Mouse (Mus musculus) MEL (cell line): ENCODE results near the gene Higd2a. TPM values are rescaled to one million over a fixed set of nuclear protein-coding genes. Genes with fewer than 3 reads are reported as not detected.

Experiments
- DNase-seq: peaks from one replicate; pipeline ENCODE4 v3.0.0; 2011; ENCODE audit warnings: low read depth, low spot score
- H3K27ac ChIP-seq: 2 replicates; pipeline ENCODE4 v1.5.1; 2012; ENCODE audit warnings: low read depth, mild to moderate bottlenecking, control low read depth, low read length, moderate library complexity; ENCODE audit not compliant: control insufficient read depth
- H3K27me3 ChIP-seq, 2 experiments: fragments of 150-350 bp in 1 of 2; sonication (generic) in 1 of 2; 2 replicates each; pipeline ENCODE4 v1.6.1; 2012; ENCODE audit warnings: low read length in 2 of 2, mild to moderate bottlenecking in 2 of 2, improper control_type of control experiment in 1 of 2, moderate library complexity in 1 of 2; ENCODE audit not compliant: insufficient read depth in 2 of 2, control insufficient read depth in 1 of 2
- H3K36me3 ChIP-seq, 2 experiments: 2 replicates each; pipeline ENCODE4 v1.6.1; 2012 to 2014; ENCODE audit warnings: low read length in 2 of 2, improper control_type of control experiment in 1 of 2, inconsistent platforms in 1 of 2, mild to moderate bottlenecking in 1 of 2; ENCODE audit not compliant: insufficient read depth in 2 of 2, control insufficient read depth in 1 of 2
- H3K4me1 ChIP-seq, 2 experiments: fragments of 150-350 bp in 1 of 2; sonication (generic) in 1 of 2; 2 replicates each; pipeline ENCODE4 v1.6.1; 2012; ENCODE audit warnings: low read length in 2 of 2, improper control_type of control experiment in 1 of 2, mild to moderate bottlenecking in 1 of 2; ENCODE audit not compliant: insufficient read depth in 2 of 2, control insufficient read depth in 1 of 2
- H3K4me3 ChIP-seq, 2 experiments: fragments of 150-350 bp in 1 of 2; sonication (generic) in 1 of 2; 2 replicates each; pipeline ENCODE4 v1.5.1; 2012; ENCODE audit warnings: low read depth in 2 of 2, low read length in 2 of 2, mild to moderate bottlenecking in 2 of 2, moderate library complexity in 2 of 2, control low read depth in 1 of 2, improper control_type of control experiment in 1 of 2; ENCODE audit not compliant: control insufficient read depth in 1 of 2, insufficient read depth in 1 of 2
- H3K79me2 ChIP-seq: 2 replicates; pipeline ENCODE4 v1.6.1; 2012; ENCODE audit warnings: mild to moderate bottlenecking, low read length, moderate library complexity; ENCODE audit not compliant: control insufficient read depth, poor library complexity, insufficient read depth
- H3K9ac ChIP-seq: 2 replicates; pipeline ENCODE4 v1.6.1; 2012; ENCODE audit warnings: low read depth, mild to moderate bottlenecking, control low read depth, low read length, moderate library complexity; ENCODE audit not compliant: control insufficient read depth, poor library complexity, severe bottlenecking
- H3K9me3 ChIP-seq: fragments of 150-350 bp; sonication (generic); replicated peaks from 2 replicates; pipeline ENCODE4 v1.6.1; 2012; ENCODE audit warnings: mild to moderate bottlenecking, low read length, improper control_type of control experiment, moderate library complexity; ENCODE audit not compliant: insufficient read depth
- CTCF ChIP-seq, 3 experiments: IDR thresholded peaks in 2 of 3; conservative IDR thresholded peaks in 1 of 3; 2 replicates each; pipeline ENCODE4 v1.5.1; 2011 to 2012; ENCODE audit warnings: low read length in 3 of 3, low read depth in 2 of 3, mild to moderate bottlenecking in 2 of 3, improper control_type of control experiment in 1 of 3, inconsistent platforms in 1 of 3, mixed read lengths in 1 of 3, moderate library complexity in 1 of 3; ENCODE audit not compliant: control insufficient read depth in 1 of 3, insufficient read depth in 1 of 3, poor library complexity in 1 of 3, severe bottlenecking in 1 of 3
- E2F4 ChIP-seq: IDR thresholded peaks from 2 replicates; pipeline ENCODE4 v1.6.1; 2011; ENCODE audit warnings: low read depth, low read length, improper control_type of control experiment, borderline replicate concordance
- ELF1 ChIP-seq: IDR thresholded peaks from 2 replicates; pipeline ENCODE4 v1.6.1; 2014; ENCODE audit warnings: low read depth, mild to moderate bottlenecking, inconsistent platforms, low read length, improper control_type of control experiment, moderate library complexity
- EP300 ChIP-seq, 2 experiments: IDR thresholded peaks; 2 replicates each; pipeline ENCODE4 v1.6.1; 2011; ENCODE audit warnings: improper control_type of control experiment in 2 of 2, low read length in 2 of 2, low read depth in 1 of 2, mild to moderate bottlenecking in 1 of 2
- ETS1 ChIP-seq: IDR thresholded peaks from 2 replicates; pipeline ENCODE4 v1.6.1; 2012; ENCODE audit warnings: low read depth, mild to moderate bottlenecking, inconsistent platforms, low read length, improper control_type of control experiment, moderate library complexity
- GABPA ChIP-seq: IDR thresholded peaks from 2 replicates; pipeline ENCODE4 v1.6.1; 2012; ENCODE audit warnings: low read depth, mild to moderate bottlenecking, inconsistent platforms, low read length, improper control_type of control experiment, moderate library complexity
- GATA1 ChIP-seq: IDR thresholded peaks from 2 replicates; pipeline ENCODE4 v1.6.1; 2011; ENCODE audit warnings: low read depth, low read length, improper control_type of control experiment
- HCFC1 ChIP-seq: IDR thresholded peaks from 2 replicates; pipeline ENCODE4 v1.6.1; 2012; ENCODE audit warnings: low read depth, mild to moderate bottlenecking, inconsistent platforms, low read length, improper control_type of control experiment, moderate library complexity
- JUND ChIP-seq: IDR thresholded peaks from 2 replicates; pipeline ENCODE4 v1.6.1; 2011; ENCODE audit warnings: low read depth, mild to moderate bottlenecking, improper control_type of control experiment, low read length
- MAFK ChIP-seq: IDR thresholded peaks from 2 replicates; pipeline ENCODE4 v1.6.1; 2011; ENCODE audit warnings: low read depth, mild to moderate bottlenecking, low read length, improper control_type of control experiment, borderline replicate concordance
- MAX ChIP-seq: IDR thresholded peaks from 2 replicates; pipeline ENCODE4 v1.6.1; 2011; ENCODE audit warnings: low read length, improper control_type of control experiment
- MEF2A ChIP-seq: IDR thresholded peaks from 2 replicates; pipeline ENCODE4 v1.6.1; 2014; ENCODE audit warnings: low read depth, mild to moderate bottlenecking, inconsistent platforms, low read length, improper control_type of control experiment; ENCODE audit not compliant: poor library complexity, insufficient replicate concordance, severe bottlenecking; ENCODE audit errors: extremely low read depth
- MXI1 ChIP-seq: IDR thresholded peaks from 2 replicates; pipeline ENCODE4 v1.6.1; 2011; ENCODE audit warnings: mild to moderate bottlenecking, low read depth, low read length, improper control_type of control experiment
- NRF1 ChIP-seq: IDR thresholded peaks from 2 replicates; pipeline ENCODE4 v1.6.1; 2014; ENCODE audit warnings: low read depth, mild to moderate bottlenecking, inconsistent platforms, low read length, improper control_type of control experiment, moderate library complexity; ENCODE audit not compliant: poor library complexity, insufficient read depth, severe bottlenecking
- POLR2A ChIP-seq, 2 experiments: IDR thresholded peaks; 2 replicates each; pipeline ENCODE4 v1.6.1; 2011 to 2012; ENCODE audit warnings: low read length in 2 of 2, mild to moderate bottlenecking in 2 of 2, control low read depth in 1 of 2, improper control_type of control experiment in 1 of 2, low read depth in 1 of 2, moderate library complexity in 1 of 2; ENCODE audit not compliant: control insufficient read depth in 1 of 2, insufficient read depth in 1 of 2, poor library complexity in 1 of 2
- POLR2AphosphoS5 ChIP-seq: IDR thresholded peaks from 2 replicates; pipeline ENCODE4 v1.6.1; 2012; ENCODE audit warnings: low read depth, borderline replicate concordance, mild to moderate bottlenecking, inconsistent platforms, low read length, moderate library complexity, mixed read lengths
- RAD21 ChIP-seq: IDR thresholded peaks from 2 replicates; pipeline ENCODE4 v1.6.1; 2011; ENCODE audit warnings: mild to moderate bottlenecking, low read depth, low read length, improper control_type of control experiment
- SIN3A ChIP-seq: IDR thresholded peaks from 2 replicates; pipeline ENCODE4 v1.6.1; 2012; ENCODE audit warnings: low read length, improper control_type of control experiment, inconsistent platforms
- TAL1 ChIP-seq: IDR thresholded peaks from 2 replicates; pipeline ENCODE4 v1.6.1; 2012; ENCODE audit warnings: mild to moderate bottlenecking, inconsistent platforms, low read length, moderate library complexity, mixed read lengths
- TBP ChIP-seq: IDR thresholded peaks from 2 replicates; pipeline ENCODE4 v1.8.0; 2011; ENCODE audit warnings: low read depth, low read length, improper control_type of control experiment
- UBTF ChIP-seq: IDR thresholded peaks from 2 replicates; pipeline ENCODE4 v1.6.1; 2012; ENCODE audit warnings: low read depth, mild to moderate bottlenecking, inconsistent platforms, low read length, improper control_type of control experiment, moderate library complexity, borderline replicate concordance; ENCODE audit not compliant: insufficient read depth
- USF1 ChIP-seq: IDR thresholded peaks from 2 replicates; pipeline ENCODE4 v1.6.1; 2014; ENCODE audit warnings: low read depth, mild to moderate bottlenecking, inconsistent platforms, low read length, improper control_type of control experiment, moderate library complexity
- ZKSCAN1 ChIP-seq: IDR thresholded peaks from 2 replicates; pipeline ENCODE4 v1.6.1; 2012; ENCODE audit warnings: low read depth, mild to moderate bottlenecking, inconsistent platforms, low read length, improper control_type of control experiment, moderate library complexity
- ZNF384 ChIP-seq: IDR thresholded peaks from 2 replicates; pipeline ENCODE4 v1.6.1; 2012; ENCODE audit warnings: low read depth, mild to moderate bottlenecking, inconsistent platforms, low read length, improper control_type of control experiment
- polyA plus RNA-seq, 2 experiments: library from polyadenylated mRNA; stranded (reverse) in 1 of 2; unstranded in 1 of 2; fragments of >175 nt in 1 of 2; fragments of >200 nt in 1 of 2; gene quantifications; 2 replicates each; pipeline versions ENCODE4 v1.2.1 to v1.2.4; 2012; ENCODE audit warnings: low replicate concordance in 2 of 2, low read depth in 1 of 2; ENCODE audit not compliant: insufficient read length in 2 of 2, insufficient read depth in 1 of 2, missing spikeins in 1 of 2
- total RNA-seq: library from RNA; depleted of rRNA; stranded (reverse); fragments of 300-350 nt; gene quantifications from 2 replicates; pipeline ENCODE4 v1.2.3, GENCODE M21; 2012

Higd2a gene
- total and polyA plus RNA-seq, 3 experiments = 54.0 to 131 TPM; not detected in 1

DNA sequence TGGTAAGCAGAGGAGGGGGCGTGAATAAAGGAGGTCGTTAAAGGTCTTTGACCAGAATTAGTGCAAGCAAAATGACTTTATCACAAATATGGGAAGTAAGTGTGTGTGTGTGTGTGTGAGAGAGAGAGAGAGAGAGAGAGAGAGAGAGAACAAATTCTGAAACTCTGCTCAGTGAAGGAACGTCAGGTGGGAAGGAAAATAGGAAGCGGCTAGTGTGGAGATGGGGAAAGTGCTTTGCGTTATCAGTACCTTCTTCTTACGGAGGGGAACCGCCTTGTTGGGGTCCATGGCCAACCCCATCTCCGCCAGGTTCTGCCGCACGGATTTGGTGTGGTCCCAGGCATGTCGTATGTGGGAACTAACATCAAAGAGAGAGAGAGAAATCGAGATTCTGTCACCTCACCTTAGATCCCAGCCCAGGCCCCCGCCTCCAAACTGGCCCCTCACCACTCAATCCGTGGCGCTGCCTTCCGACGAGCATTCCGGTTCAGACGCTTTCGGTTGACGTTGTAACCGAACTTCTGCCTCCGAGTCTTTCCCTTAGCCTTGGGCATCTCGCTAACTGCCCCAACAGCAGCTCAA is 502 bp upstream of the Higd2a start:
- Histone ChIP-seq H3K79me2 (peaks cover 30% of the 10 kb centered on the region), H3K36me3 (peaks cover 10 to 12% of the 10 kb centered on the region in 2 experiments), H3K27ac (peak overlapping the region; percentile 79), H3K9me3 (no peaks in the 10 kb centered on the region), H3K4me3 (peak overlapping the region; percentile 85 to 87), H3K4me1 (peaks cover 2 to 15% of the 10 kb centered on the region in 2 experiments; a peak in 3 of 4 replicates), H3K27me3 (no peaks in the 10 kb centered on the region), H3K9ac (peak overlapping the region; percentile 76)
- peak; percentile 74 for DNase-seq
- TF ChIP-seq GATA1 (peak; percentile 63; the same call in 1 of the 2 replicates), ELF1 (no peak), MAFK (no peak), E2F4 (no peak; the same call in 1 of the 2 replicates), MXI1 (no peak), EP300 (IDR thresholded peaks at IDR 0.05; ENCODE audit: low read depth in 1 of 2, low read length in 2 of 2) (peak in 1 of 2 experiments; percentile 9; a peak in 2 of 4 replicates), RAD21 (no peak), USF1 (no peak), UBTF (no peak), MEF2A (no peak), ZNF384 (no peak), ZKSCAN1 (no peak), HCFC1 (no peak), GABPA (no peak), POLR2AphosphoS5 (no peak), ETS1 (no peak; the same call in 1 of the 2 replicates), TBP (no peak), JUND (peak; percentile 86; the same call in 1 of the 2 replicates), SIN3A (no peak), MAX (no peak), NRF1 (no peak), POLR2A (IDR thresholded peaks at IDR 0.05; ENCODE audit: control insufficient read depth in 1 of 2, insufficient read depth in 1 of 2, low read depth in 1 of 2, low read length in 2 of 2, poor library complexity in 1 of 2) (peak in 1 of 2 experiments; percentile 38; a peak in 1 of 4 replicates), TAL1 (no peak), CTCF (IDR thresholded peaks at IDR 0.05 in 2 of 3, conservative IDR thresholded peaks at IDR 0.05 in 1 of 3; ENCODE audit: control insufficient read depth in 1 of 3, insufficient read depth in 1 of 3, low read depth in 2 of 3, low read length in 3 of 3, poor library complexity in 1 of 3, severe bottlenecking in 1 of 3) (no peak)
